Mouse (Mus musculus): ENCODE measurements at regions not wholly inside any gene's neighbourhood (a gene's known extent, or its start where the extent isn't known, plus 50 kb on each side); places are given as distances from the start of the nearest gene placed in this dataset.
A peak's percentile ranks its signal among the peaks of the same experiment; 100 is the strongest.

DNA sequence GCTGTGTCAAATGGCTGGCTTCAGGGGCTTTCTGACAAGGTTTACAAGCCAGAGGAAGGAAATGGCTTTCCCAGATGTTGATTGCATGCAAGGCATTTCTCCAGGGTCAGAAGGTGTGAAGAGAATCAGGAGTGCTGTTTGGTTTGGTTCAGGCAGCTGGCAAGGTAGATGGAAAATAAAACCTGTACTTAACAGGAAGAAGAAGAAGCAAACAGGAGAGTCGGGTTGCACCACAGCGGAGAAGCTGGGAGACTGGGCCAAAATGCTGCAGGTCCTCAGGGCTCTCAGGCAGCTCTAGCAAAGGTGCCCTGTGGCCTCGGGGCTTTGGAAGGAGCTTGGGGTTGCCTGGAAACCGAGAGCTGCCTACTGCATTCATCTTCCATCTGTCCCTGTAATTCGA, 908.9 kb upstream of the Car8 start:
- peak overlapping the region; percentile 73 for H3K27ac ChIP-seq
- no peak overlapping the region for H3K9ac ChIP-seq (replicated peaks)
- no peaks in the 10 kb centered on the region for H3K36me3 ChIP-seq
- H3K4me2 ChIP-seq: no peak overlapping the region
- H3K9me3 ChIP-seq: no peaks in the 10 kb centered on the region
- peak; percentile 56 for ATAC-seq (ENCODE audit: insufficient number of reproducible peaks, insufficient read depth, low FRiP score, low TSS enrichment, low read depth)
- H3K27me3 ChIP-seq: no peaks in the 10 kb centered on the region
- H3K4me1 ChIP-seq (replicated peaks): peaks cover 16% of the 10 kb centered on the region
- 18% methylated on average over 5 of the region's 5 CpGs for WGBS
- H3K4me3 ChIP-seq (replicated peaks): no peak overlapping the region

DNA sequence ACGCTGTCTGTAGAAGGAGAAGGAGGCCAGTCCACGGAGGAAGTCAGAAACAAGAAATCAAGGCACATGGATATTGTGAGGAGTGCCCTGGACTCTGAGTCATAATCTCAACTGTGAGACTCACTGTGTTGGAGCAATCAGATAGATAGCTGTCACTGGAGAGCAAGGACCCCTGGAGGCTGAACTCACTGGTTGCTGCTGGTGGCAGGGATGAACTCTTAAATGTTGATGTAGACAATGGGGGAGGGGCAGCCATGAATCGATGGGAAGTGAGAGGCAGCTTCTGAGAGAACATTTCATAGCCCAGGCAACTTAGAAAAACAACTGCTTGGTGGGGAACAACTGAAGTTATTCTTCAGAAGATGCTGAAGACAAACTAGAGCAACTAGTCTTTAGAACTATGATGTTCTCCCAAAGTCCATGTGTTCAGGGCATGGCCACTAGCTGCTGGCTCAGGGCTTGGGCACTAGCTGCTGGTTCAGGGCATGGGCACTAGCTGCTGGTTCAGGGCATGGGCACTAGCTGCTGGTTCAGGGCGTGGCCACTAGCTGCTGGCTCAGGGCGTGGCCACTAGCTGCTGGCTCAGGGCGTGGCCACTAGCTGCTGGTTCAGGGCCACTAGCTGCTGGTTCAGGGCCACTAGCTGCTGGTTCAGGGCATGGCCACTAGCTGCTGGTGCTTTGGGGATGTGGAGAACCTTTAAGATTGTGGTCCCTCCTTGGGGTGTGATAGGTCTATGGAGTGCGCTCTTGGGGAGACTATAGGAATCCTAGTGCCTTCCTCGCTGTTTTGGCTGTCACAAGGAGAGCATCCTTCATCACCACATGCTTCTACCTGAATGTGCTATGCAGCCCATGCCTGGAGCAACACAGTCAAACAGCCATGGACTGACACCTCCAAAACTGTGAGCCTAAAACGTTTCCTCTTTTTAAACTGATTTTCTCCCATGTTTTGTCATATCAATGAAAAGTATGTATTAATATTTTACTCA, 905.7 kb upstream of the Car8 start:
- Histone ChIP-seq H3K4me1 (replicated peaks) (peaks cover 16% of the 10 kb centered on the region), H3K27ac (no peak overlapping the region), H3K9me3 (no peaks in the 10 kb centered on the region), H3K27me3 (no peaks in the 10 kb centered on the region), H3K9ac (replicated peaks) (no peak overlapping the region), H3K36me3 (no peaks in the 10 kb centered on the region), H3K4me2 (no peak overlapping the region), H3K4me3 (replicated peaks) (no peak overlapping the region)
- no peak for ATAC-seq (ENCODE audit: insufficient number of reproducible peaks, insufficient read depth, low FRiP score, low TSS enrichment, low read depth)
- WGBS: 89% methylated on average over 9 of the region's 9 CpGs

DNA sequence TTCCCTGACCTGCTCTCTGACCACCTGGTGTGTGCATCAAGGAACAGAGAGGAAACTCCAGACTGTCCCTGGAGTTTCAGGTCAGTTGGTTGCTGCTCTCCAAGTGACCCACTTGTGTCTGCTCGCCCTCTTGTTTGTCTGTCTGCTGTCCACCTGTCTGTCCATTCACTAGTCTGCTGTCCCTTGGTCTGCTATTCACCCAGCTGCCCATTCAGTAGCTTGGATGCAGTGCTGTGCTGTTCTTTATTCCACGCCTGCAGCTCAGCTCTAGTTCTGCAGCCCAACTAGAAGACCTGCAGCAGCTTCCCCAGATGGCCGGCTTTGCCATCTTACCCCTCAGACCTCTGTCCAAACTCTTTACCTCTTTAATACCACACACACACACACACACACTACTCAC, 904.2 kb upstream of the Car8 start:
- no peak for ATAC-seq (ENCODE audit: insufficient number of reproducible peaks, insufficient read depth, low FRiP score, low TSS enrichment, low read depth)
- H3K27ac ChIP-seq: no peak overlapping the region
- H3K4me3 ChIP-seq (replicated peaks): no peak overlapping the region
- H3K9ac ChIP-seq (replicated peaks): no peak overlapping the region
- no peaks in the 10 kb centered on the region for H3K27me3 ChIP-seq
- no peaks in the 10 kb centered on the region for H3K36me3 ChIP-seq
- 0 out of 2 replicates have a peak, but pooled peaks cover 4% of the 10 kb centered on the region for H3K9me3 ChIP-seq
- no peak overlapping the region for H3K4me2 ChIP-seq
- peaks cover 13% of the 10 kb centered on the region for H3K4me1 ChIP-seq (replicated peaks)
- WGBS: 80% methylated on average over 3 of the region's 3 CpGs

DNA sequence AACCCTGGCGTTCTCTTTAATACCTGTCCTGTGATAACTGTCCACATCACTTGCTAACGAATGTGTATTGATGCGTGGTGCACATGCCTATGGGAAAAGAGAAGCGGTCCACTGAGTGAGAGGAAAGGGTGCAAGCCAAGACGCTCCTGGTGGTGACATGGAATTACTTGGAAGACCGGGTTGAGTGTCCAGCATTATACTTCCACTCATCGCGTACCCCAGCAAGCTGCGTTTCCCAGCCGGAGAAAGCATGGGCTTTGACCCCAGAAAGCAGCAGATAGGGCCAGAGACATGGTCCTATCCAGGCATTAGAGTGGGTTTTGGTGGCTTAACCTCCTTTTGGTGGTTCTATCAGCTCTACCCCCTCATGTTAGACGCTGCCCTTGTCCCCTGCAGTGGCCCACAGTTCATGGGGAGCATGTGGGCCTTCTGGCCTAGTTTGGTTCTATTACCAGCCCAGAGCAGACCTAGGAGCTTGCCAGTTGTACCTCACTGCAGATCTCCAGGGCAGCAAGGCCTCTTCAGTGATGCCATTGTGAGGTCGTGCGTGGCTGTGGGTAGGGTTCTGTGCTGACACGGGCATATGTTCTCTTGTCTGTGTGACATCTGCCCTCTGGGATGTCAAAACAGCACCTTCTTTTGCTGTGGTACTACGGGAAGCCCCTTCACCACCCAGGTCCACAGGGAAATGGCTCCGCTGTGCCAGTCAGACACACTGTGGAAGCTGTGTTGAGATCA, 903.3 kb upstream of the Car8 start:
- Histone ChIP-seq H3K27me3 (no peaks in the 10 kb centered on the region), H3K36me3 (no peaks in the 10 kb centered on the region), H3K27ac (no peak overlapping the region), H3K9ac (replicated peaks) (no peak overlapping the region), H3K4me2 (no peak overlapping the region), H3K4me3 (replicated peaks) (no peak overlapping the region), H3K4me1 (replicated peaks) (peaks cover 3% of the 10 kb centered on the region; the same call in 1 of the 2 replicates), H3K9me3 (0 out of 2 replicates have a peak, but pooled peaks cover 4% of the 10 kb centered on the region)
- whole genome bisulfite sequencing: 91% methylated on average over 16 of the region's 16 CpGs
- no peak for ATAC-seq (ENCODE audit: insufficient number of reproducible peaks, insufficient read depth, low FRiP score, low TSS enrichment, low read depth)

DNA sequence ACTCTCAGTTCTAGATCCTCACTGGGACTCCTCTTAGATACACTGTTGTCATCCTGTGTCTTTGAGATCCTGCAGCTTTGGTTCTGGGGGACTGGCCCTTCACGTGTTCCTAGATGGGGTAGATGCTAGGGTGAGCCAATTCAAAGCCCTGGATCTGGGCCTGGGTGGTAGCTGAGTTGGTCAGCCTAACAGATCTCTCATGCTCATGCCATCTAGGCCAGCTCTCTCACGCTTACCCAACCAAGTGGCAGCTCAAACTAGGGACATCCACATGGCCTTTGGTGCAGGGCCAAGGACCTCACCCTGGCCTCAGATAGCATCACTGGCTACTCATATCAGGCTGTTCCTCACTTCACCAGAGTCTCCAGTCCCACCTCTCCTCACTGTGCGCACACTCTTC, 901.9 kb upstream of the Car8 start:
- Histone ChIP-seq H3K9me3 (0 out of 2 replicates have a peak, but pooled peaks cover 4% of the 10 kb centered on the region), H3K4me1 (replicated peaks) (peaks cover 8% of the 10 kb centered on the region), H3K36me3 (no peaks in the 10 kb centered on the region), H3K4me2 (no peak overlapping the region), H3K27me3 (no peaks in the 10 kb centered on the region), H3K27ac (no peak overlapping the region), H3K9ac (replicated peaks) (no peak overlapping the region), H3K4me3 (replicated peaks) (no peak overlapping the region)
- 79% methylated on average over 3 of the region's 3 CpGs for WGBS
- ATAC-seq (ENCODE audit: insufficient number of reproducible peaks, insufficient read depth, low FRiP score, low TSS enrichment, low read depth): no peak

DNA sequence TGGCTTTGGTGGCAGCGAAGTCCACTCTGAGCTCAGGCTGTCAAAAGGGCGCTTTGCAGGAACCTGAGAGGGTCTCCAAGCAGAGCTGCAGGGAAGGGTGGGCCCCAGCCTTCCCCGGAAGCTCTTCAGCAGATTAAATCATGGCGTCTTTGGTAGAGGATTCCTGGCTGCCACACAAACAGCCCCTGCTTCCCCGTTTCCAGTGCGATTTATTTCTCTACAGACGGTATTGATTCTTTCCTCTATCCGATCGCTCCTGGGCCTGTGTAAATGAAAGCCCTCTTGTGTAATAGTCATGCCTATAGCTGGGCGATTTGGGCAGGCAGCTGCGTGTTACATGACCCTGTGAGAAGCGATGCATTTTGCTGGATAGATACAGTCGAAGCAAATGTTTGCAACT, 897.8 kb upstream of the Car8 start:
- WGBS: 67% methylated on average over 13 of the region's 13 CpGs
- Histone ChIP-seq H3K27me3 (no peaks in the 10 kb centered on the region), H3K9ac (replicated peaks) (no peak overlapping the region; the same call in 1 of the 2 replicates), H3K4me3 (replicated peaks) (no peak overlapping the region), H3K4me2 (peak overlapping the region; percentile 53), H3K36me3 (no peaks in the 10 kb centered on the region), H3K27ac (no peak overlapping the region), H3K4me1 (replicated peaks) (peaks cover 8% of the 10 kb centered on the region), H3K9me3 (0 out of 2 replicates have a peak, but pooled peaks cover 4% of the 10 kb centered on the region)
- ATAC-seq (ENCODE audit: insufficient number of reproducible peaks, insufficient read depth, low FRiP score, low TSS enrichment, low read depth): no peak

DNA sequence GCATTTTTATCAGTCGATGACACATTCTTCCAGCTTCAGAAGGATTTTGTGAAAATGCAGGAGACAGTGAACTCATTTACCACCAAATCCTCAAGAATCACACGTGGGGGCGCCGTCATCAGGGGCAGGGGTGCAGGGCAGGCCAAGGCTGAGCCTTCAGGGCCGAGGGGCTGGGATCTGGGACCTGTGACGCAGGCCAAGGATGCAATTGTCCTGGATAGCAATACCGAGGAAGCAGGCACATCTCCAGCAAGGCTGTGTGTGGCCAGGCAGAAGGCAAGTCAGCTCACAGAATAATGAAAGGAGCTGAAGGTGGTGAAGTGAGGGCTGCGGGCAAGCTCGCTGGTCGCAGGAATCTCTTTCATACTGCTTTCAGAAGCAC, 897.3 kb upstream of the Car8 start:
- no peaks in the 10 kb centered on the region for H3K36me3 ChIP-seq
- peak overlapping the region; percentile 28; the same call in 1 of the 2 replicates for H3K9ac ChIP-seq (replicated peaks)
- ATAC-seq (ENCODE audit: insufficient number of reproducible peaks, insufficient read depth, low FRiP score, low TSS enrichment, low read depth): 0 out of 2 replicates have a peak, but pooled peaks have one; percentile 48
- H3K4me3 ChIP-seq (replicated peaks): peak overlapping the region; percentile 19
- WGBS: 16% methylated on average over 10 of the region's 10 CpGs
- H3K27ac ChIP-seq: no peak overlapping the region
- H3K4me1 ChIP-seq (replicated peaks): peaks cover 8% of the 10 kb centered on the region
- no peaks in the 10 kb centered on the region for H3K27me3 ChIP-seq
- 0 out of 2 replicates have a peak, but pooled peaks cover 4% of the 10 kb centered on the region for H3K9me3 ChIP-seq
- H3K4me2 ChIP-seq: peak overlapping the region; percentile 53

DNA sequence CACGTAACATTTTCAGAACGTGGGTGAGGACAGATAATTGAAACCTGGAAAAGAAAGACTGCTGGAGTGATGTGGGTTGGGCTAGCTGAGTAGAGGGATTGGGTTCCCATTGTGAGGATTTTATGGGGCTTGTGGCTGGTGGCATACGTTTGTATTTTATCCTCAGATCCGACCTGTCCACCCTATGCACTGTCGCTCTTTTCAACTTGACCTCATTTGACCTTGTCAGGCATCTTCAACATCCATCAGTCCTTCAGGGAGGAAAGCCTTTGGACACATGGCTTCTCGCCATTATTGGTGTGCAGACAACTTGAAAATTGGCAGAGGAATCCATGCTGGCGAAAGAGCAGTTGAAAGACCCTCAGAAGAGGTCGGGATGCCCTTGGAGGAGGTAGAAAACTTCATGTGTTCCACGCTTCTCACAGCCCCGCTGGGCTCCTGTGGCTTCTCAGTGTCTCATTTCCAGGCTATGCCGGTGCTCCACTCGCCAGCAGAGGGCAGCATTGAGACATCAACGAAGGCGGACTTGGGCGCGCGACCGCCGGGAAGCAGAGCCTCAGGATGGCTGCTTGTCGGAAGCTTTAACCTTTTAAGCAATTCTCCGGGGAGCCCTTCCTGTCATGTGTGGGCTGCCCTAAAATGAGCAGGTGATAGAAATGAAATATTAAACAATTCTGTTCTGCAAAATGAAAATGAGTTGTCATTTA, 896.8 kb upstream of the Car8 start:
- 13% methylated on average over 21 of the region's 21 CpGs for WGBS
- Histone ChIP-seq H3K27ac (no peak overlapping the region), H3K9ac (replicated peaks) (no peak overlapping the region), H3K4me3 (replicated peaks) (peak overlapping the region; percentile 19), H3K9me3 (0 out of 2 replicates have a peak, but pooled peaks cover 4% of the 10 kb centered on the region), H3K36me3 (no peaks in the 10 kb centered on the region), H3K4me1 (replicated peaks) (peaks cover 8% of the 10 kb centered on the region), H3K27me3 (no peaks in the 10 kb centered on the region), H3K4me2 (peak overlapping the region; percentile 53)
- peak; percentile 72 for ATAC-seq (ENCODE audit: insufficient number of reproducible peaks, insufficient read depth, low FRiP score, low TSS enrichment, low read depth)

DNA sequence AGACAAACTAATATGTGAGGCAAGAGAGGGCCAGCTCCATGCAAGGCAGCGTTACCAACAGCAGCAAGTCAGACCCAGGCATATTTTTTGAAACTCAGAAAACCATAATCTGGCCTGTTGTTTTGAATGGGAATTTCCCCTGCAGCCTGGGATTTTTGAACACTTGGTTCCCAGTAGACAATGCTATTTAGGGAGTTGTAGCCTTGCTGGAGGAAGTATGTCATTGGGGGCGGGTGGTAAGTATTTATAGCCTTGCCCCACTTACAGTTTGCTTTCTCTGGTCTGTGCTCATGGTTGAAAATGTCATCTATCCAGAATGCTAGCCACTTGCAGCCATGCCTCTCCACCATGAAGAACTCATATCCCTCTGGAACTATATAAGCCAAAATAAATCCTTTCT, 894.9 kb upstream of the Car8 start:
- WGBS: 88% methylated on average over 2 of the region's 2 CpGs
- H3K4me1 ChIP-seq (replicated peaks): peaks cover 8% of the 10 kb centered on the region
- no peak overlapping the region for H3K27ac ChIP-seq
- no peaks in the 10 kb centered on the region for H3K27me3 ChIP-seq
- no peak overlapping the region for H3K4me3 ChIP-seq (replicated peaks)
- H3K9me3 ChIP-seq: no peaks in the 10 kb centered on the region
- H3K4me2 ChIP-seq: no peak overlapping the region
- no peak overlapping the region for H3K9ac ChIP-seq (replicated peaks)
- ATAC-seq (ENCODE audit: insufficient number of reproducible peaks, insufficient read depth, low FRiP score, low TSS enrichment, low read depth): no peak
- H3K36me3 ChIP-seq: no peaks in the 10 kb centered on the region

DNA sequence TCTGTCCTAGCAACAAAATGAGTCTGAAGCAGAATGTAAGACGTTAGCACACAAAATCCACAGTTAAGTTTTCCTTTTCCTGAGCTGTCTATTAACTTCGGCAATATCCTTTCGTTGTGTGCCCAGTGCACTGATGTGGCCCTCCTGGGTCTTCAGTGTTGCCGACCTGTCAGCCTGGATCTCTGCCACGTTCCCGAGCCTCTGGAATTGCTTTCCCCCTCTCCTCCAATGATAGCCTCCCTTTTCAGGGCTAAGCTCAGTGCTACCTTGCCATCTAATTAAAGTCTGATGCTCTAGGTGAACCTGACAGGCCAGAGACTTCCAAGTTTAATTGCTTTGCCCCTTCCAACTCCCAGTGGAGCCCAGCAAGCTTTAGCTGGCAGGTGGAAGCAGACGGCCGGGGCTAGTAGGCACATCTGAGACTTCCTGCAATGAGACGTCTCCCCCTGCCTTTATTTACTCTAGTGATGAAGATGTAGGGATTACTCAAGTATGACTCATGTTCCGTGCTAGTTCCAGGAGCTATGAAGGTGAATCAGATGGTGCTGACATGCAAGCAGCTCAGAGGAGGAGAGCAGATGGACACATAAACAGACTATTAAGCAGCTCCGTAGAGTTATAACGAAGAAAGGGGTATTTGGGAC, 894.3 kb upstream of the Car8 start:
- no peak for ATAC-seq (ENCODE audit: insufficient number of reproducible peaks, insufficient read depth, low FRiP score, low TSS enrichment, low read depth)
- Histone ChIP-seq H3K9me3 (no peaks in the 10 kb centered on the region), H3K27me3 (no peaks in the 10 kb centered on the region), H3K4me3 (replicated peaks) (no peak overlapping the region), H3K36me3 (no peaks in the 10 kb centered on the region), H3K9ac (replicated peaks) (no peak overlapping the region), H3K27ac (no peak overlapping the region), H3K4me1 (replicated peaks) (peaks cover 8% of the 10 kb centered on the region), H3K4me2 (no peak overlapping the region)
- 64% methylated on average over 12 of the region's 12 CpGs for WGBS
